Comparison of ENCODE assay signal across 21 mouse cellular contexts in genomic region chr4:114320076-114320475, GRCm38 (mm10).
DNase-seq lines count a peak whose midpoint lies in the region; ATAC-seq lines count a peak whose summit lies in the region.
"Had no signal": no experiment of that assay in that cellular context is flagged by ENCODE, and none has a peak within 500 bp of the region (broad histone marks: within the 10 kb centered on the region; RNA-seq: fewer than 3 reads in every experiment).

No protein-coding gene starts in this region.

- ATAC-seq in frontal cortex, adult (ENCODE audit: low TSS enrichment): peak; percentile 77
- ATAC-seq: activated CD4-positive, CD25-positive, alpha-beta regulatory T cell, adult 4 months; CD4-positive, CD25-positive, alpha-beta regulatory T cell, adult 4 months; Patski had no signal

- no peak for DNase-seq in frontal cortex, postnatal 10 days (ENCODE audit: low spot score in 2 of 2)
- peak; percentile 12 to 36 for DNase-seq in frontal cortex, adult 2 months (ENCODE audit: extremely low spot score in 1 of 2, low spot score in 1 of 2)
- no peak for DNase-seq in frontal cortex, postnatal 25 days (ENCODE audit: low spot score in 2 of 2)
- DNase-seq in right cerebral cortex, adult 18-20 months: peak; percentile 3
- DNase-seq in right cerebral cortex, postnatal 4 days: no peak
- DNase-seq in brain, adult 2 months (ENCODE audit: low read depth, low spot score): peak; percentile 65
- DNase-seq in layer of hippocampus, adult 8-10 months (ENCODE audit: low spot score in 2 of 2): no peak
- DNase-seq: adrenal gland, adult 2 months; adrenal gland, adult 8-10 months; adrenal gland, postnatal 10 days; adrenal gland, postnatal 14 days; adrenal gland, postnatal 25 days; adrenal gland, postnatal 36 days; B cell, adult 2 months; cerebellum, adult 11 months; cerebellum, adult 11-12 months; cerebellum, adult 18-20 months had no signal

Comparison
In these comparisons a context has a peak if more than half of its experiments do, and no peak if none do; other contexts are left out.
1. DNase-seq: peak in frontal cortex, adult 2 months (2 of 2), right cerebral cortex, adult 18-20 months (single experiment) and brain, adult 2 months (single experiment); none in frontal cortex, postnatal 10 days (0 of 2), frontal cortex, postnatal 25 days (0 of 2), right cerebral cortex, postnatal 4 days (single experiment) and layer of hippocampus, adult 8-10 months (0 of 2).